Mouse (Mus musculus) megakaryocyte-erythroid progenitor cell, adult 5-6 weeks (primary cell): ENCODE results near the gene Foxf1. TPM values are rescaled to one million over a fixed set of nuclear protein-coding genes. Genes with fewer than 3 reads are reported as not detected.

ENCODE experiments used
- ATAC-seq: replicated peaks from 2 replicates; pipeline ENCODE4 v1.8.0; 2016; ENCODE audit warnings: mild to moderate bottlenecking, inconsistent platforms; ENCODE audit not compliant: severe bottlenecking, poor library complexity, low FRiP score, low TSS enrichment
- total RNA-seq, 2 experiments: library from RNA; stranded (forward) in 1 of 2; stranded (reverse) in 1 of 2; fragments of 200-1000, 215-1000 nt in 1 of 2; fragments of >200 nt in 1 of 2; fragmentation: Nextera tagmentation in 1 of 2; gene quantifications; 2 replicates each; pipeline ENCODE4 v1.2.3; 2014 to 2017

The Foxf1 gene
- total RNA-seq, 2 experiments from 2014 or later, result not detected

GRCm38 (mm10) chr8:121080361-121081090, 3.7 kb upstream of the Foxf1 start:
- ATAC-seq, result no peak

GRCm38 (mm10) chr8:121081398-121081797, 2.8 kb upstream of the Foxf1 start:
- ATAC-seq, result no peak

GRCm38 (mm10) chr8:121082218-121083092, 1.7 kb upstream of the Foxf1 start:
- no peak for ATAC-seq

GRCm38 (mm10) chr8:121083093-121083935, 872 bp upstream of the Foxf1 start:
- ATAC-seq, result no peak

GRCm38 (mm10) chr8:121083936-121084209, 313 bp upstream of the Foxf1 start:
- no peak for ATAC-seq

GRCm38 (mm10) chr8:121085011-121085410, 825 bp downstream of the Foxf1 start:
- no peak for ATAC-seq

- no peak for ATAC-seq
These were observed 1.4 kb downstream of the Foxf1 start for GRCm38 (mm10) chr8:121085561-121085960.

GRCm38 (mm10) chr8:121086004-121086900, 2.1 kb downstream of the Foxf1 start:
- ATAC-seq, result no peak

- ATAC-seq, result no peak
These were observed 4.1 kb downstream of the Foxf1 start for GRCm38 (mm10) chr8:121088281-121088680.

- no peak for ATAC-seq
These were observed 4.9 kb downstream of the Foxf1 start for GRCm38 (mm10) chr8:121088871-121089630.

- no peak for ATAC-seq
These were observed 5.6 kb downstream of the Foxf1 start for GRCm38 (mm10) chr8:121089631-121090380.

- ATAC-seq, result no peak
These were observed 6.5 kb downstream of the Foxf1 start for GRCm38 (mm10) chr8:121090716-121091115.

- no peak for ATAC-seq
These were observed 8.0 kb downstream of the Foxf1 start for GRCm38 (mm10) chr8:121092141-121092540.

- ATAC-seq, result peak; percentile 79
These were observed 8.4 kb downstream of the Foxf1 start for GRCm38 (mm10) chr8:121092627-121093026.

GRCm38 (mm10) chr8:121093496-121093895, 9.3 kb downstream of the Foxf1 start:
- no peak for ATAC-seq

- ATAC-seq, result peak; percentile 61
These were observed 20.0 kb downstream of the Foxf1 start for GRCm38 (mm10) chr8:121104049-121104818.
